21 mouse cellular contexts compared by ENCODE assay signal in genomic region chr5:149198782-149199181, GRCm38 (mm10).
"Had no signal": no experiment of that assay in that cellular context is flagged by ENCODE, and none has a peak within 500 bp of the region (broad histone marks: within the 10 kb centered on the region; RNA-seq: fewer than 3 reads in every experiment).

No protein-coding gene starts in this region.

- ATAC-seq: forebrain, postnatal 0 days; hindbrain, postnatal 0 days; intestine, postnatal 0 days had no signal

- H3K27me3 ChIP-seq: heart, embryonic 13.5 days; heart, embryonic 15.5 days; hindbrain, embryonic 13.5 days; hindbrain, embryonic 15.5 days; limb, embryonic 12.5 days; liver, embryonic 13.5 days had no signal

- H3K27ac ChIP-seq: heart, adult 2 months; heart, embryonic 13.5 days; heart, embryonic 15.5 days; hindbrain, embryonic 13.5 days; hindbrain, embryonic 15.5 days; hindbrain, postnatal 0 days; layer of hippocampus, adult 2 months; left cerebral cortex, adult 2 months; limb, embryonic 10.5 days; limb, embryonic 12.5 days; liver, embryonic 13.5 days had no signal

- DNase-seq: forebrain, postnatal 0 days; gastrocnemius, postnatal 14 days; gastrocnemius, postnatal 36 days; heart, adult 2 months; heart, postnatal 14 days; heart, postnatal 36 days; kidney, postnatal 10 days; kidney, postnatal 25 days; kidney, postnatal 4 days; liver, embryonic 13.5 days had no signal

- H3K4me2 ChIP-seq: heart, embryonic 11.5 days; heart, embryonic 13.5 days; heart, embryonic 15.5 days; hindbrain, embryonic 13.5 days; hindbrain, embryonic 15.5 days; limb, embryonic 12.5 days; liver, embryonic 13.5 days had no signal

- H3K9me3 ChIP-seq: heart, embryonic 13.5 days; heart, embryonic 15.5 days; hindbrain, embryonic 13.5 days; hindbrain, embryonic 15.5 days; limb, embryonic 10.5 days; limb, embryonic 12.5 days; liver, embryonic 13.5 days had no signal

- H3K4me3 ChIP-seq: heart, adult 2 months; heart, embryonic 13.5 days; heart, embryonic 15.5 days; hindbrain, embryonic 13.5 days; hindbrain, embryonic 15.5 days; layer of hippocampus, adult 2 months; left cerebral cortex, adult 2 months; limb, embryonic 10.5 days; limb, embryonic 12.5 days; liver, embryonic 13.5 days had no signal

- H3K9ac ChIP-seq: forebrain, postnatal 0 days; heart, embryonic 13.5 days; heart, embryonic 15.5 days; hindbrain, embryonic 13.5 days; hindbrain, embryonic 15.5 days; limb, embryonic 12.5 days; liver, embryonic 13.5 days had no signal
